Mouse (Mus musculus) liver, adult 2 months (tissue): ENCODE data around the gene C3.

Source experiments
- CTCF ChIP-seq: fragments of 200-500 bp; IDR thresholded peaks from 2 replicates; pipeline ENCODE4 v1.5.1; 2011; ENCODE audit warnings: low read depth, low read length, control low read depth
- POLR2A ChIP-seq: fragments of 200-500 bp; IDR thresholded peaks from 2 replicates; pipeline ENCODE4 v1.6.1; 2011; ENCODE audit warnings: low read length, control low read depth; ENCODE audit not compliant: insufficient read depth; ENCODE audit errors: extremely low read depth

DNA sequence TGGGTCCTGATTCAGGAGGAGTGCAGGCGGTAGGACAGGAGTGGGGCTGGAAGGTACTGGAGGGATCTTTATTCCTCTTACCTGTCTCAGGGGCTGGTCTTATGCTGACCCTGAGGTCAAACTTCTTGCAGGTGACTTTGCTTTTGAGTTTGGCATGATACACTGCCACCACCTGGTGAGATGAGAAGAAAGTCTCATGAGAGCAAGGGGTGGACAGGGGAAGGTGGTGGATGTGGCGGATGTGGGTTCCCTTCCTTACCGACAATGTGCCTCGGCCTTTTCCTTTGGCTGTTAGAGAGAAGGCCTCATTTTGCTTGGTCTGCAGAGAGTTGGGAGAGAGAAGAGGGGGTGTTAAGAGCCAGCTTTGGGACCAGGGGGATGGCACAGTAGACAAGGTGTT is 18.6 kb downstream of the C3 start:
- 0 out of 2 replicates have a peak, but pooled peaks have one; percentile 7 for TF ChIP-seq CTCF
- no peak for TF ChIP-seq POLR2A
